Mouse (Mus musculus) T-helper 2 cell (primary cell): ENCODE measurements around the gene Lrrc32.

ENCODE experiments used
- in situ Hi-C: fragments of 300-600 bp; cut with MboI, MseI; formaldehyde crosslinking; loops from one replicate; pipeline ENCODE4 v1.15.1; 2025; ENCODE audit warnings: high pct_unique_total_duplicates

Gene Lrrc32

GRCm38 (mm10) chr7:98487202-98487980, 1.7 kb upstream of the Lrrc32 start:
- in situ Hi-C loops, result loop anchor here (10.0 kb wide), 1 partner anchor 227 kb away; no protein-coding TSS in a partner anchor

GRCm38 (mm10) chr7:98488398-98489130, 519 bp upstream of the Lrrc32 start:
- in situ Hi-C loops, result loop anchor here (10.0 kb wide), 1 partner anchor 226 kb away; no protein-coding TSS in a partner anchor

DNA sequence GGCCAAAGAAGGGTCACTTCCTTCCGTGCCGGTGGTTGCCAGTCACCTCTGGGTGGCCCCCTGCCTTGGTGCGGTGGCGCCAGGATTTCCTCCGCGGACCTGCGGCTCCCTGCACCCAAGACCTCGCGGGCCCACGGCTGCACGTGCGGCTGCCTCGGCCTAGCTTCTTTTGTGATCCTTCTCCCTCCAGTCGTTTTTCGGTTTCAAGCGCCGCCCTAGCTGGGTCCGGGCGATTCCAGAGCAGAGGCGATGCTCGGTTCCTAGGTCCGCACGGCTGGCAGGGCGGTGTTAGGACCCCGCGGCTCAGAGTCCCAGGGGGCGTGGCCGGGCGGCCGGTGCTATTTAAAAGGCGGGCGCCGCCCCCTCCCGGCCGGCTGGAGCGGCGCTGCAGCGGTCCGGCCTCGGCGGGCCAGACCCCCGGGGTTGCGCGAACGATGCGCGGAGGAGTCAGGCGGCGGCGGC, 571 bp downstream of the Lrrc32 start:
- in situ Hi-C loops, result loop anchor here (10.0 kb wide), 1 partner anchor 225 kb away; no protein-coding TSS in a partner anchor

DNA sequence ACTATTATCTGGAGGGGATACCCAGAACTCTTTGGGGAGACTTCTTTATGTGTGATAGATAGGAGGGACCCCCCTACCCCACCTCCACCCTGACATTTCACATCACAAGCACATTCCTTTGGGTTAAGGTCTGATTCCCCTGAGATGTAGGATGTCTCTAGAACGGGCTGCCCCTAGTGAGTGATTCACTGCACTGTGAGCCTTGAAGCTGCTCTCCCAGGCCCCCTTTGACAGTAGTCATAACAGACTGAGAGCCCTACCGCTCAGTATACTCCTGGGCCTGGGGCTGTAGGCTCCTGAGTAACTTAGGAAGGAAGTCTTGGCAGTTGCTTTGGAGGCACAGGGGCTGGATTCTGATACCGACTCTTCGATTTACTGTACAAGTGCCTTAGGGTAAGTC, 1.2 kb downstream of the Lrrc32 start:
- in situ Hi-C loops, result no loop called here

DNA sequence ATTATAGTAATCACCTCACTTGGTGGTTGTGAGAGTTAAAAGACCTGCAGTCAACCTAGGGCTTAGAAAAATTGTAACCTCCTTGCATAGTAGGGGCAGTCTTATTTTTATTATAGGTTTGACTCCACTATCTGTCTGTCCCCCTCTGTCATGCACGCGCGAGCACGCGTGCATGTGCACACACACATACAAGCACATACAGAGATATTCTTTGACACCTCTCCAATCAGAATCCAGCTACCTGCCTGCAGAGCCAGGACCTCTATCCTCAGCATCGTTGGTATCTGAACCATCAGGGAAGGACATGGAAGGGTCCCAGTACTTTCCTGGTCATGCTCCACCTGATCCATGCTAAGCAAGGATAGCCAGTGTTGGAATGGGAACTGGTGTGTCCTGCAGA, 1.8 kb downstream of the Lrrc32 start:
- in situ Hi-C loops, result no loop called here

DNA sequence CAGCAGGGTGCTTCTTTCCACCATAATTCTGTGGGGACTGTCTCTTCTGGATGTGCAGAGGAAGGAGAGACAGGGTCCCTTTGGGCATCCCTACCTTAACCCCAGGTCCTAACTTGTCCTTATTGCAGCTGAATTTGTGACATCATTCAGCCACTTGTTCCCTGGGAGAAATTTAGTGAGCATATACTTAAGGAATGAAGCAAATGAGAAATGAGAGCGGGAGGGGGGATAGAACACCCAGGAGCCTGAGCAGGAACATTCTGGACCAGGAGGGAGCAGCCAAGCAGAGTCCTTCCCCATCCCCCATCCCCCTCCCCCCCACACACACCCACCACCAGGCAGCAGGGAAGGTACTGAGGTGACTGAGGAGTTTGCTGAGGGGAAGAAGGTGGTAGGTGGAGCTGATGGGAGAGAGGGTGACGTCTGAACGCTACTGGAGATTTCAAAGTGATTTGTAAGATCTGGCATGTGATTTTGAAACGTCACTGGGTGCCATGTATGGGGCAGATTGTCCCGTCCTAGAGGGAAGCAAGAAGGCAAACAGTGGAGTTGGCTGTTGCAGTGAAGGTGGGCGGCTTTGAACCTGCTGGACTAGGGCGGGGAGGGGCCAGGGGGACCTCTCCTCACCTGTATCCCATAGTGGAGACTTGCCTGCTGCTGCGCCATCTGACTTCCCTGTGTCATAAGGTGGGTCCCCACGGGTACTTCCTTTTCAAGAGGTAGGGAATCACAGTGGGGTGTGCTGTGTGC, 2.5 kb downstream of the Lrrc32 start:
- in situ Hi-C loops, result no loop called here

DNA sequence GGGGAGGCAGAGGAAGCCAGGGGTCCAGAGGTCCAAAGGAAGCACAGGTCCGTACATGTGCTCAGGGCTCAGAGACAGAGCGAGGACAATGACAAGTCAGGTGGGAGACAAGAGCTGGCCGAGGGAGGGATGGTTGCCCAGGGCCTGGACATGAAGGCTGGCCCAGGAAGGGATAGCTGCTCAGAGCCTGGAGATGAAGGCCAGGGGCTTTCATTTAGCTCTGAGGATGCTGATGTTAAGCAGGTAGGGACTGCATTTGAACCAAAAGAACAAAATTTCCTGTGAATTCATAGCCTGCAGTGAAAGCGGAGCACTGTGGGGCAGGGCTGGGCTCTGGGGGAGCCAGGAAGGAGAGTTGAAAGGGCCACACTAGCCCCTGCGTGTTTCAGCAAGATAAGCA, 3.2 kb downstream of the Lrrc32 start:
- in situ Hi-C loops, result no loop called here

DNA sequence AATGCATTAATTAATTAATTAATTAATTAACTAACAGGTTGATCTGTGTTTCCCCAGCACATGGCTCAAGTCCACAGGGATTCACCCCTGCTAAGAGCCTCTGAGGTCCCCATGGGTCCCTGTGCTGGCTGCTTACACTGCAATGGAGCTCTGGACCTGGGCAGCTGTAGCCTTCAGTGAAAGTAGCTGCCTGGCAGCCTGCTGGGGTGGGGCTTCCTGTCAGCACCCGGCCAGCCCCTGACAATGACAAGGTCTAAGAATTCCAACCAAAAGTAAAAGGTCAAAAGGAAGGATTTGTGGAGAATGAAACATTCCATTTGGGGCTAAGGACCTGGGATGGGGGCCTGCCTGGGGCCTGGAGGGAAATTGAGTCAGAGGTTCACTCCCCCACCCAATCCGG, 4.2 kb downstream of the Lrrc32 start:
- in situ Hi-C loops, result no loop called here

- in situ Hi-C loops, result no loop called here
These were observed 4.9 kb downstream of the Lrrc32 start for GRCm38 (mm10) chr7:98493901-98494480.

- in situ Hi-C loops, result loop anchor here (5.0 kb wide), 1 partner anchor 87 kb away; no protein-coding TSS in a partner anchor
These were observed 6.5 kb downstream of the Lrrc32 start for GRCm38 (mm10) chr7:98495591-98495990.

DNA sequence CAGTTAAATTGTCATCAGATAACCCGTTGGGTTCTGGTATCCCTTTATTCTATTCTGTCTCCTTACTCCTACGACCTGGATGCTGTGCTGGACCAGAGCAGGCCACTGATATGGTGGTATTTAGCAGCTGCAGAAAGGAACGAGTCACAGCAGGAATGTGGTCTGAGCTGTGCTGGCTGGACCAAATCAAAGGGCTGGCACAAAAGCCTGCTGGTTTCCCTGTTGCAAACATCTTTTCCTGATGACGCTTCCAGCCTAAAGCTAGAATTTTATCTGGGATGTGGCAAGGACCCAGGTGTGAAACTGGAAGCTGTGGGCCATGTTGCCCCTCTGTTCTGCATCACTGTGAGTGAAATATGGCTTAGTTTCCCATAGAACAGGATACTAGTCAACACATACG, 8.4 kb downstream of the Lrrc32 start:
- in situ Hi-C loops, result loop anchor here (5.0 kb wide), 1 partner anchor 85 kb away; no protein-coding TSS in a partner anchor

- in situ Hi-C loops, result loop anchor here (5.0 kb wide), 1 partner anchor 84 kb away; no protein-coding TSS in a partner anchor
These were observed 9.0 kb downstream of the Lrrc32 start for GRCm38 (mm10) chr7:98498101-98498500.

GRCm38 (mm10) chr7:98498656-98499560, 9.8 kb downstream of the Lrrc32 start:
- in situ Hi-C loops, result loop anchor here (5.0 kb wide), 1 partner anchor 83 kb away; no protein-coding TSS in a partner anchor

DNA sequence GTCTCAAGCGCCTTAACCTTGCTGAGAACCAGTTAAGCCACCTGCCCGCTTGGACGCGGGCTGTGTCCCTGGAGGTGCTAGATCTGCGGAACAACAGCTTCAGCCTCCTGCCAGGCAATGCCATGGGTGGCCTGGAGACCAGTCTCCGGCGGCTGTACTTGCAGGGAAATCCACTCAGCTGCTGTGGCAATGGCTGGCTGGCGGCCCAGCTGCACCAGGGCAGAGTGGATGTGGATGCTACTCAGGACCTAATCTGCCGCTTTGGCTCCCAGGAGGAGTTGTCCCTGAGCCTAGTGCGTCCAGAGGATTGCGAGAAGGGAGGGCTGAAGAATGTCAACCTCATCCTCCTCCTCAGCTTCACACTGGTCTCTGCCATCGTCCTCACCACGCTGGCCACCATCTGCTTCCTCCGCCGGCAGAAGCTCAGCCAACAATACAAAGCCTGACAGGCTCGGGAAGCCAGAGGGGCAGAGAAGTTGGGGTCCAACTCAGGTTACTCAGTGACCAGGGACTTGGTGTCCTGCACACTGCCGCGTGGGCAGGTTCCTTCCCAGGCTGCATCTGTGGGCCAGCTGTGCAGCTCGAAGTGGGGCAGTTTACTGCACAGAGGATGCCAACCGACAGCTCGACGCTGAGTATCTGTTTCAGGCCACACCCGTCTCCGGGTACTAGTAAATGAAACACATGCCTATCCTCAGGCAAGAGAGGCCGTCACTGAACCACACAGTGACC, 10.6 kb downstream of the Lrrc32 start:
- in situ Hi-C loops, result loop anchor here (5.0 kb wide), 1 partner anchor 83 kb away; no protein-coding TSS in a partner anchor

GRCm38 (mm10) chr7:98500470-98500869, 11.4 kb downstream of the Lrrc32 start:
- in situ Hi-C loops, result no loop called here

DNA sequence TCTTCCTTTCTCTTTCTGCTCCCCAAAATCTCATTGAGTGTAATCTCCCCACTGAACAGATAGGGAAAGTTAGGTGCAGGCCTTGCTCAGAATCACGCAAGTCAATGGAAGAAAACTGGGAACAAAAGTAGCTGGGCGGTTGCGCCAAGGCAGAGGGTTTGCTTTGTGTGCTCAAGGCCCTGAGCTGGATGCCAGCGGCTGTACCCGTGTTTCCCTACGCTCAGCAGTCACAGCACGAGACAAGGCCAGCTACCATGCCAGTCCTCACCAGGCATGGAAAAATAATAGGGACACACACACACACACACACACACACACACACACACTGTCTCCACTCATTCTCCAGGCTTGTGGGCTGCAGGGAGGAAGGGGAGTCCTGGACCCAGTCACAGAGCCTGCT, 12.0 kb downstream of the Lrrc32 start:
- in situ Hi-C loops, result no loop called here

DNA sequence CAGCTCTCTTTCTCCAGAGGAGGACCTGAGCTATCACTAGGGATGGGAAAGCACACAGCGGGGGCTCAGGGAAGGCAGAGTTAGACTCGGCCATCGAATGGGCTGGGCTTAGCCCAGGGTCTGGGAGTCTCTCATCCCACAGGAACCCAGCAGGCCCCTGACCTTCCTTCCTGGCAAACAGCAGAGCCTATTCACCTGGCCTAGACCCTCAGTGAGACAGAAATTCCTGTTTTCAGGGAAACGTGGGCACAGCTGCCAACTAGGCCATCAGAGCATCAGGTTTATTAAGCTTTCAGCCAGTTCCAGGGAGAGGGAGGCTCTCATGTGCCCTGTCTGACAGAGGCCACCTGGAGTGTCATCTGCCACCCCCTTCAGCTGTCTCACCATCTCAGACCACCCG, 13.8 kb downstream of the Lrrc32 start:
- in situ Hi-C loops, result no loop called here

GRCm38 (mm10) chr7:98503951-98504647, 15.0 kb downstream of the Lrrc32 start:
- in situ Hi-C loops, result no loop called here
